14 mouse cellular contexts compared by ENCODE assay signal in genomic region chr8:86871421-86871820, GRCm38 (mm10).
"Had no signal": no experiment of that assay in that cellular context is flagged by ENCODE, and none has a peak within 500 bp of the region (broad histone marks: within the 10 kb centered on the region; RNA-seq: fewer than 3 reads in every experiment).

No protein-coding gene starts in this region.

- H3K9ac ChIP-seq: limb, embryonic 12.5 days; liver, embryonic 13.5 days; lung, embryonic 15.5 days; midbrain, embryonic 13.5 days; stomach, embryonic 15.5 days had no signal

- ATAC-seq: midbrain, embryonic 13.5 days had no signal

- H3K27ac ChIP-seq: limb, embryonic 12.5 days; liver, embryonic 13.5 days; lung, embryonic 15.5 days; midbrain, embryonic 13.5 days; stomach, embryonic 15.5 days had no signal

- H3K4me3 ChIP-seq: limb, embryonic 12.5 days; liver, embryonic 13.5 days; lung, embryonic 15.5 days; midbrain, embryonic 13.5 days; stomach, embryonic 15.5 days had no signal

- H3K36me3 ChIP-seq: limb, embryonic 12.5 days; liver, embryonic 13.5 days; lung, embryonic 15.5 days; midbrain, embryonic 13.5 days; stomach, embryonic 15.5 days had no signal

- H3K27me3 ChIP-seq: limb, embryonic 12.5 days; liver, embryonic 13.5 days; lung, embryonic 15.5 days; midbrain, embryonic 13.5 days; stomach, embryonic 15.5 days had no signal

- H3K9me3 ChIP-seq: limb, embryonic 12.5 days; liver, embryonic 13.5 days; lung, embryonic 15.5 days; midbrain, embryonic 13.5 days; stomach, embryonic 15.5 days had no signal

- DNase-seq: kidney, adult 8-10 months; layer of hippocampus, adult 9-11 months; layer of hippocampus, postnatal 36 days; liver; liver, embryonic 13.5 days; liver, postnatal 0 days; right cerebral cortex, postnatal 4 days; spleen, adult 18-20 months; thymus, adult 2 months; thymus, postnatal 25 days had no signal
